Mouse (Mus musculus): ENCODE data around the gene Mt3. TPM values are rescaled to one million over a fixed set of nuclear protein-coding genes. Genes with fewer than 3 reads are reported as not detected.

Mt3 gene
- not detected for total RNA-seq (2018; cell fraction: chromatin; rRNA removed)
- total RNA-seq (2018; cell fraction: cytosol; rRNA removed) = not detected
- total RNA-seq (2018; cell fraction: nucleus; rRNA removed) = not detected
- polyA plus RNA-seq (2018) = not detected in 3 replicates

GRCm38 (mm10) chr8:94152513-94153300 is at the start of gene Mt3:
TSS of gene Mt3 (plus strand) at chr8:94152607.
- Histone ChIP-seq H3K36me3 (ENCODE audit: inconsistent target) (no peaks in the 10 kb centered on the region), H3K79me2 (ENCODE audit: inconsistent target) (no peaks in the 10 kb centered on the region), H3K27ac (no peak within 1 kb of the TSS), H3K4me3 (ENCODE audit: inconsistent target) (no peak within 1 kb of the TSS)
- WGBS (ENCODE audit: missing documents) = 3% methylated on average over 26 of the region's 29 CpGs

GRCm38 (mm10) chr8:94104146-94104545 is 48.3 kb upstream of the Mt3 start:
- H3K4me3 ChIP-seq (ENCODE audit: inconsistent target) = no peak overlapping the region
- no peak overlapping the region for H3K27ac ChIP-seq
- H3K36me3 ChIP-seq (ENCODE audit: inconsistent target) = no peaks in the 10 kb centered on the region
- H3K79me2 ChIP-seq (ENCODE audit: inconsistent target) = no peaks in the 10 kb centered on the region
- 68% methylated on average over 5 of the region's 5 CpGs for WGBS (ENCODE audit: missing documents)

DNA sequence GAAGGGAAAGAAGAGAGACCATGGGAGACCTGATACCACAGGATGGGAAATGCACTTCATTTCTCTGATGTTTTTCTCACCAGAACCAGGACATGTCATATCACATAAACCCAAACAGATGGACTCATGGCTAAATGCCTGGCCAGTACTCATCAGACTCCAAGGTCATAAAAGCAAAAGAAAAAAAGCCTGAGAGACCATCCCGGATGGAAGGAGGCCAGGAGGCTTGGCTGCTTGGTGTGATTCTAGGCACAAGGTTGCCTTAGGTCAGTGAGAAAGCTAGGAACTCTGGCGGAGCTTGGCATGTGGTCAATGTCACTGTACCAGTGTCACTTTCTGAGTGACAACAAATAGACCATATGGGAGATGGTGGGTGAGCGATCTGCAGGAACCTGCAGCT is 44.5 kb upstream of the Mt3 start:
- Histone ChIP-seq H3K36me3 (ENCODE audit: inconsistent target) (no peaks in the 10 kb centered on the region), H3K4me3 (ENCODE audit: inconsistent target) (no peak overlapping the region), H3K27ac (no peak overlapping the region), H3K79me2 (ENCODE audit: inconsistent target) (no peaks in the 10 kb centered on the region)
- 77% methylated on average over 3 of the region's 3 CpGs for WGBS (ENCODE audit: missing documents)

- 95% methylated on average over 6 of the region's 6 CpGs for WGBS (ENCODE audit: missing documents)
- Histone ChIP-seq H3K36me3 (ENCODE audit: inconsistent target) (no peaks in the 10 kb centered on the region), H3K79me2 (ENCODE audit: inconsistent target) (no peaks in the 10 kb centered on the region), H3K27ac (no peak overlapping the region), H3K4me3 (ENCODE audit: inconsistent target) (no peak overlapping the region)
Measured at GRCm38 (mm10) chr8:94109396-94109795, 43.0 kb upstream of the Mt3 start.

- Histone ChIP-seq H3K27ac (no peak overlapping the region), H3K4me3 (ENCODE audit: inconsistent target) (no peak overlapping the region), H3K36me3 (ENCODE audit: inconsistent target) (no peaks in the 10 kb centered on the region), H3K79me2 (ENCODE audit: inconsistent target) (no peaks in the 10 kb centered on the region)
- WGBS (ENCODE audit: missing documents) = 90% methylated on average over 5 of the region's 5 CpGs
Measured at GRCm38 (mm10) chr8:94109835-94110234, 42.6 kb upstream of the Mt3 start.

GRCm38 (mm10) chr8:94110526-94111177 is 41.8 kb upstream of the Mt3 start:
- Histone ChIP-seq H3K27ac (no peak overlapping the region), H3K36me3 (ENCODE audit: inconsistent target) (no peaks in the 10 kb centered on the region), H3K4me3 (ENCODE audit: inconsistent target) (no peak overlapping the region), H3K79me2 (ENCODE audit: inconsistent target) (no peaks in the 10 kb centered on the region)
- WGBS (ENCODE audit: missing documents) = 83% methylated on average over 6 of the region's 6 CpGs

DNA sequence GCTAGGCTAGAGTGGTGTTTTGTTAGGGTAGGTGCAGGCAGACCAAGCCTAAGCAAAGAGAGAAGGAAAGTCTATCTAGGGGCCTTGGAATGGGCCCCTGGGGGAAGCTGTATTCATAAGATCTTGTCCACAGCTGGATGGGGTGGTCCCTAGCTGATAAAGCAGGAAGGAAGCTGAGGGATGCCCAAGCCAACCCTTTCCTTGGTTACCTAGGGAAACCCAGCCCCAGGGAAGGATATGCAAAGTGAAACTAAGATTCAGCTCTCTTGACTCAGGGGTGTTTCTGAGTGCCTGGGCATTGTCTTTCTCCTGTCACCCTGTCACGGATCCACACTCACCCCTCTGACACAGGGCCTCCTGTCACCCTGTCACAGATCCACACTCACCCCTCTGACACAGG is 39.0 kb upstream of the Mt3 start:
- no peaks in the 10 kb centered on the region for H3K36me3 ChIP-seq (ENCODE audit: inconsistent target)
- H3K79me2 ChIP-seq (ENCODE audit: inconsistent target) = no peaks in the 10 kb centered on the region
- 23% methylated on average over 1 of the region's 1 CpGs for WGBS (ENCODE audit: missing documents)
- no peak overlapping the region for H3K27ac ChIP-seq
- no peak overlapping the region for H3K4me3 ChIP-seq (ENCODE audit: inconsistent target)

DNA sequence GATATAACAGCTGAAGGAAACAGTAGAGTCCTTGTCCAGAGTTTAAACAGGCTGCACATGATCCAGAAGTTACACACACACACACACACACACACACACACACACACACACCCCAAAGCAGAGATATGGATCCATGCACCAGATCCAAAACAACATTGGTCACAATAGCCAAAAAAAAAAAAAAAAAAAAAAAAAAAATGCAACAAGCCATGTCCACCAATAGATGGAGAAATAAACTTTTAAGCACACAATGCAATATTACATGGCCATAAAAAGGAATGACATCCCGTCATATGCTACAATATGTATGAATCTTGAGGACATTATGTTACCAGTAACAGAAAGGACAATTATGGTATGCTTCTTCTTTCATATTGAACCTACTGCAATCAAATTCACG is 38.4 kb upstream of the Mt3 start:
- 94% methylated on average over 2 of the region's 2 CpGs for WGBS (ENCODE audit: missing documents)
- no peak overlapping the region for H3K4me3 ChIP-seq (ENCODE audit: inconsistent target)
- no peaks in the 10 kb centered on the region for H3K36me3 ChIP-seq (ENCODE audit: inconsistent target)
- H3K79me2 ChIP-seq (ENCODE audit: inconsistent target) = no peaks in the 10 kb centered on the region
- no peak overlapping the region for H3K27ac ChIP-seq

DNA sequence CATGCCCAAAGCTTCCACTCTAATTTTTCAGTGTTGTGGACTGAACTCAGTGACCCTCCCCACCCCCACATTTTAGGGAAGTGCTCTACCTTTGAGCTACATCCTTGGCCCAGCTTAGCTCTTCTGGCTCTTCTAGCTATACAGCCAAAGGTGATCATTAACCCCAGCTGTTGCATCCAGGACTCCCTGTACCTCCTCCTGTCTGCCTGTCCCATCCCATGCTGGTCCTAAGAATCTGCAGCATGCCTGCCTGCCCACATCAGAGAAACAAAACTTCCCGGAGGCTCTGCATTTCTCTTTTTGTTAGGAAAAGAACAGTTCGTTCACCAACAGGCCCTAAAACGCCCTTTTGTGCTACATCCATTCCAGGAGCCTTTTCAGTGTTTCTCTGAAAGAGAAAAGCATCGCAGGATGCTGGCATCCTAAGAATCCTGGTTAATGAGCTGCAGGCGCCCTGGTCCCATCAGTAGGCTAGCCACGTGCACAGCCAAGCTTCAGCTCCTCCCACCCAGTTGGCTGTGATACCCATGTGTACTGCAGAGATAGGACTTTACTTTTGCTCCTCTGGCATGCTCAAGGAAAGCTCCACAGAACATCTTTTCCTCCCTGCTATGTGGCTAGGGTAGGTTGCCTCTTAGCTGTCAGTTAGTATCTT is 33.5 kb upstream of the Mt3 start:
- H3K79me2 ChIP-seq (ENCODE audit: inconsistent target) = no peaks in the 10 kb centered on the region
- 77% methylated on average over 6 of the region's 6 CpGs for WGBS (ENCODE audit: missing documents)
- no peak overlapping the region for H3K27ac ChIP-seq
- H3K4me3 ChIP-seq (ENCODE audit: inconsistent target) = no peak overlapping the region
- no peaks in the 10 kb centered on the region for H3K36me3 ChIP-seq (ENCODE audit: inconsistent target)

DNA sequence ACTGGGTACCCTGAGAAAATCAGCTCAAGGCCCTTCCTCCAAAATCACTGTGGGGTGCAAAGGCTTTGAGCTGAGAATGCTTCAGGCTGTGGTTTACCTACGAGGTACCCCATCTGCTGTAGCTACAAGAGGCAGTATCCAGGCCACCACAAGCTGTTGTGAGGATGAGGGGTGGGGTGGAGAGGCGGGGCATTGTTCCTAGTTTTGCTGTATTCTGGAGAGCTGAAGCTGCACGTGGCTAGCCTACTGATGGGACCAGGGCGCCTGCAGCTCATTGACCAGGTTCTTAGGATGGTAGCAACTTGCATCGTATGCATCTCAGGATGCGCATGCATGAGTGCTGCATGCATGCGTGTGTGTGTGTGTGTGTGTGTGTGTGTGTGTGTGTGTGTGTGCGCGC is 30.8 kb upstream of the Mt3 start:
- Histone ChIP-seq H3K4me3 (ENCODE audit: inconsistent target) (no peak overlapping the region), H3K79me2 (ENCODE audit: inconsistent target) (no peaks in the 10 kb centered on the region), H3K27ac (no peak overlapping the region), H3K36me3 (ENCODE audit: inconsistent target) (no peaks in the 10 kb centered on the region)
- WGBS (ENCODE audit: missing documents) = 85% methylated on average over 7 of the region's 9 CpGs

DNA sequence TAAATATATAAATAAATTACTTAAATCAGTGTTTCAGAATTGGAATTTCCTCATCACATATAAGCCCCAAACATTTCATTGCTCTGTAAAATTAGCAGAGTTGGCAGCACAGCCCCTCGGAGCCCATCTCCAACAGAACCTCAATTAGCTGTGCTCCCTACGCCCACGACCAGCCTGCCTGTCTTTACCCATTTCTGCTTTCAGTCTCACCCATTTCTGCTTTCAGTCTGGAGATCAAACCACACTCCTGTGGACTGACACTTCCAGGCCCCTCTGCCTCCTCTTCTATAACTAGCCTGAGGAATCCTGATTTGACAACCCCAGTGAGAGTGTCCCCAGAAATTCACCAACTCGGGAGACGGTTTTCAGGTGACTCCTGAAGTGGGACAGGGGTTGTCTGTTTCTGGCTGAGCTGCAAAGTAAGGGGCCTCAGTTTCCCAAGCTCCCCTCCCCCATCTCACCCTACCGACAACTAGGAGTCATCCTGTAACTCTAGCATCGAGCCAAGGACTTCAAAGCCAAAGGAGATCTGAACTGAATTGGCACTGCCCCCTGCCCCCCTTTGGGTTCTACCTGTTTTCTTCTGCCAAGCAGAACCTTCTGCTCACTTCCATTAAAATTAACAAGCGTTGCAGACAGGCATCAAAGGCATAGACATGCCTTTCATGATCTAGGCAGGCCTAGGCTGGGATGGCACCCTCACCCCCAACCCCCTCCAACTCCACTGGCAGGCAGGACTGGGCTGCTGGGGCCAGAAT is 29.5 kb upstream of the Mt3 start:
- H3K36me3 ChIP-seq (ENCODE audit: inconsistent target) = no peaks in the 10 kb centered on the region
- H3K4me3 ChIP-seq (ENCODE audit: inconsistent target) = no peak overlapping the region
- no peaks in the 10 kb centered on the region for H3K79me2 ChIP-seq (ENCODE audit: inconsistent target)
- no peak overlapping the region for H3K27ac ChIP-seq
- WGBS (ENCODE audit: missing documents) = 36% methylated on average over 8 of the region's 8 CpGs

- H3K27ac ChIP-seq = no peak overlapping the region
- H3K36me3 ChIP-seq (ENCODE audit: inconsistent target) = no peaks in the 10 kb centered on the region
- no peak overlapping the region for H3K4me3 ChIP-seq (ENCODE audit: inconsistent target)
- 71% methylated on average over 6 of the region's 6 CpGs for WGBS (ENCODE audit: missing documents)
- H3K79me2 ChIP-seq (ENCODE audit: inconsistent target) = no peaks in the 10 kb centered on the region
Measured at GRCm38 (mm10) chr8:94127711-94128110, 24.7 kb upstream of the Mt3 start.

- H3K4me3 ChIP-seq (ENCODE audit: inconsistent target) = no peak overlapping the region
- 96% methylated on average over 6 of the region's 6 CpGs for WGBS (ENCODE audit: missing documents)
- H3K27ac ChIP-seq = no peak overlapping the region
- no peaks in the 10 kb centered on the region for H3K36me3 ChIP-seq (ENCODE audit: inconsistent target)
- no peaks in the 10 kb centered on the region for H3K79me2 ChIP-seq (ENCODE audit: inconsistent target)
Measured at GRCm38 (mm10) chr8:94129133-94129789, 23.1 kb upstream of the Mt3 start.

GRCm38 (mm10) chr8:94130126-94130525 is 22.3 kb upstream of the Mt3 start:
- 92% methylated on average over 4 of the region's 4 CpGs for WGBS (ENCODE audit: missing documents)
- Histone ChIP-seq H3K36me3 (ENCODE audit: inconsistent target) (no peaks in the 10 kb centered on the region), H3K79me2 (ENCODE audit: inconsistent target) (no peaks in the 10 kb centered on the region), H3K4me3 (ENCODE audit: inconsistent target) (no peak overlapping the region), H3K27ac (no peak overlapping the region)

All from macrophage (primary cell).